Mouse (Mus musculus) gastrocnemius, postnatal 14 days (tissue): ENCODE data around the gene Lnx1. TPM values are rescaled to one million over a fixed set of nuclear protein-coding genes. Genes with fewer than 3 reads are reported as not detected.
A peak's percentile ranks its signal among the peaks of the same experiment; 100 is the strongest.

Source experiments
- DNase-seq: peaks from one replicate; pipeline ENCODE4 v3.0.0; 2021; ENCODE audit warnings: mixed read lengths
- intact Hi-C: fragments of 180-260 bp; cut with DNase I; formaldehyde crosslinking; loops from one replicate; pipeline ENCODE4 v1.15.1; 2025; ENCODE audit warnings: low total_unique reads
- total RNA-seq, 2 experiments: library from RNA; stranded (reverse); gene quantifications; 2 replicates each; pipeline ENCODE4 v1.2.3; 2021

Gene Lnx1
- total RNA-seq, 2 experiments from 2014 or later, result 1.3 to 3.7 TPM

- intact Hi-C loops, result no loop called here
These were observed 80.8 kb downstream of the Lnx1 start for GRCm38 (mm10) chr5:74621691-74622470.

GRCm38 (mm10) chr5:74618573-74619059, 84.1 kb downstream of the Lnx1 start:
- DNase-seq, result peak; percentile 40
- intact Hi-C loops, result no loop called here

More at GRCm38 (mm10) chr5:74621691-74622470, 80.8 kb downstream of the Lnx1 start:
- DNase-seq, result no peak

DNA sequence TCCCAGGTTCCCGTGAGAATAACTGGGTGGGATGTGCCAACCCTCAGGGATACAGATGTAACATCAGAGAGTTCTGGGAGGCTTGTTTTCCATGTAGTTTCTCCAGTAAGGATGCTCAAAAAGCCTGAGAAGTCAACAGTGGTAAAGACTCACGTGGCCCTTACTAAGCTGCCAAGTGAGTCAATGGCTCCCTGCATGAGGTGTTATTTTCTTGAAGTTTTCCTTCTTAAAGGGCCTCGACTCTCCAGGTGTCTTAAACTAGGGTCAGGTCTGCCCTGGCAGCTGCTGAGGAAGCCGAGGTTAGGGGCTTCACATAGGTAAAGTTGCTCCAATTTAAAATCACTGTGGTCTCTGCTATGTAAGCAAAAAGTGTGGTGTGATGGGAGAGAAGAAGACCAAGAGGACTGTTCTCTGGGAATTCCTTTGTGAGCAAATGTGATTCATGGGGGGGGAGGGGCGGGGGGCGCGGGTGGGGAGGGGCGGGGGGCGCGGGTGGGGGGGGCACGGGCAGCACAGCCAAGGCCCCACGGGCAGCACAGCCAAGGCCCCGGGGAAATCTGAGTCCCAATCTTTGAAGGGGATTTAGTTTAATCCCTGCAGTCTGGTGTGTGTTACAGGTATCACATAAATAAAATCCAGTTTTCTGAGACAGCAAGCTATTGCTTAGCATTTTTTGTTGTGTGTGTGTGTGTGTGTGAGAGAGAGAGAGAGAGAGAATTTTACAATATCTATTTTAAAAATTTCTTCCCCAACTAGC, 84.7 kb downstream of the Lnx1 start:
- DNase-seq, result no peak
- intact Hi-C loops, result no loop called here

DNA sequence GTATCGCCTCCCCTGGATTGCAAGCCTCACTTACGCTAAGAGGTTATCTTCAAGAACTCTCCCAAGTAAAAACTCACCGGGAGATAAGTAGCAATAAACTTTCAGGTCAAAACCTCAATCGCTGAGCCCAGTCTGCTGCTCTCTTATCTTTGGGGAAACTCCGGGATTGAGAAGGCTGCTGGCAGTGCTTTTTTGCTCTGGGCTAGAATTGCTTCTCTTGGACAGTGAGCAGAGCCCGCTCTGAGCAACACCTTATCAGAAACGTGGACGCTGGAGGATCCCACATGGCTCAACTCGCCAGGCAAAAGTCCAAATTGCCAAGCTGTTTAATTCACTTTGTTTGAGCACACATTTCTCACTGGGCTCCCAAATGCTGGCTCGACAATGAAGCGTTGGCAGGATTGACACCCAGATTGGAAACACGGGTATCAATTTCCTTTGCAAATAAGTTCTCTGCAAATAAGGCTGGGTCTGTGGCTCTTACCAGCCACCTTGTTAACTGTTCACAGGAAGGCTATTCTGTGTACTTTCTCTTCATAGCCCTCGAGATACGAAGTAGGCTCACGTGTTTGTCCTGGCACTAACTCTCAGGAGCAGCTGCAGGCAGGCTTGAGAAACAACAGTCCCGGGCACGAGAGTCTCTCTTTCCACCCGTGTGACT, 89.1 kb downstream of the Lnx1 start:
- no peak for DNase-seq
- intact Hi-C loops, result no loop called here

DNA sequence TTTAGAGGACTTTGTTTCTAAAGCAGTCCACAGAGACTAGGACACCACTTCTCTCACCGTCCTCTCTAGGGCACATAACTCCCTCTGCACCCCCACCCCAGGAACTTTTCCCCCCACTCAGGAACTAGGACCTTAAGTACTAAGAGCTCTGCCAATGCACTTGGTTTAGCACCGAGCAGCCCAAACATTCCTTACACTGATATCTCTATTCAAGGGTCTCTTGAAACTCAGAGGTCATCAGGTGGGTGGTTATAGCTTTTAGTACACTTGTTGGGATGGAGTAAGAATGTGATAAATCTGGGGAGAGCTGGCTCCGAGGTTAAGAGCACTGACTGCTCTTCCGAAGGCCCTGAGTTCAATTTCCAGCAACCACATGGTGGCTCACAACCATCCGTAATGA, 90.0 kb downstream of the Lnx1 start:
- intact Hi-C loops, result no loop called here
- DNase-seq, result no peak

DNA sequence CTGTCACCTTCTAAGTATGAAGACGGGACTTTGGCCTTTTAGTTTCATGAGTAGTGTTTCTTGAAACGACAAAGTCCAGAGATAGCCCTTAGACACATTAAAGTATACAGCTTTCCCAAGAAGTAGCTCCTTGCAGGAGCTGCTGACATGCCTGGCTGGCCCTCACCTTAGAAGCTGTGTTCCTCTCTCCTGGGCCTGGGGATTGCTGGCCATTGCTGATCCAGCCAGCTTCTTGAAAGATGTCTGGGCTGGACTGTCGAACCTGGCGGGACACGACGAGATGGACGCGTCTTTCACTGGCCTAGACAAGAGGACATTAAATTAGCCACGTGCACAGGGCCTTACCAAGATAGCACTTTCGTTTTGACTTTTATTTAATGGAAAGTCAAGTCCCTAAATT, 92.2 kb downstream of the Lnx1 start:
- no peak for DNase-seq
- intact Hi-C loops, result no loop called here

DNA sequence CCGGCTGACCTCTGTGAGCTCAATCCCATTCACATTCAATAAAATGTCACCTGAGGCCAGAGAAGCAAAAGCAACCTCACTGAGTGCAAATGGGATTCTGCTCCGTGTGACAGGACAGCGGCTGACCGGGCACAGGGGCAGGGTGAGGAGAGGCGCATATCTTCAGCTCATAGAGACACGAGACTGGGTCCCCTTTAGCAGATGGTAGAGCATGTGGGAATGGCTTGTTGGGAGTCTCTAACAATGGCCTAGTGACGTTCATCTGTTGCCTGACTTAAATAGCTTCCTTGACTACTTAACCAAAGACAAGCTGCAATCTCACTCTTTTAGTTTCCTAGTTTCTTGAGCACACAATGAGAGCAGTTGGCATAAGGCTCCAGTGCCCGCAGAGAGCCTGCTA, 96.5 kb downstream of the Lnx1 start:
- intact Hi-C loops, result no loop called here
- DNase-seq, result no peak

- DNase-seq, result no peak
- intact Hi-C loops, result no loop called here
These were observed 99.4 kb downstream of the Lnx1 start for GRCm38 (mm10) chr5:74603306-74603705.

GRCm38 (mm10) chr5:74602371-74602770, 100.3 kb downstream of the Lnx1 start:
- DNase-seq, result no peak
- intact Hi-C loops, result no loop called here

GRCm38 (mm10) chr5:74601965-74602364, 100.7 kb downstream of the Lnx1 start:
- intact Hi-C loops, result no loop called here
- no peak for DNase-seq

DNA sequence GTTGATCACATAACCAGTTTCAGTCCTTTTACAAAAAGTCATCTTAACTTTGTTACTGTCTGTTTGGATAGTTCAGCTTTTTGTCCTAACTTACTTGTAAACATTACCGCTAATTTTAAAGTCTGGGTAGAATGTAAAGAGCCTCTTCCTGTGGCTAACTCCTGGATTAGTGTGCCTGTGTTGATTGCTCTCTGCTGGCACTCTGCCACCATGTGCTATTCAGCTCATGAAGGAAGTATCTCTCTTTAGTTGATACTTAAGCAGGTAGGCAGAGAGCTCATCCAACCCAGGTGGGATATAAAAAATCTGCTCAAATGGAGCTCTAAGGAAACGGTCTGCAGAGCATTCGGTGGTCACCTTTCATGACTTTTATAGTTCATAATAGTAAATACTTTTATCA, 101.5 kb downstream of the Lnx1 start:
- no peak for DNase-seq
- intact Hi-C loops, result no loop called here

DNA sequence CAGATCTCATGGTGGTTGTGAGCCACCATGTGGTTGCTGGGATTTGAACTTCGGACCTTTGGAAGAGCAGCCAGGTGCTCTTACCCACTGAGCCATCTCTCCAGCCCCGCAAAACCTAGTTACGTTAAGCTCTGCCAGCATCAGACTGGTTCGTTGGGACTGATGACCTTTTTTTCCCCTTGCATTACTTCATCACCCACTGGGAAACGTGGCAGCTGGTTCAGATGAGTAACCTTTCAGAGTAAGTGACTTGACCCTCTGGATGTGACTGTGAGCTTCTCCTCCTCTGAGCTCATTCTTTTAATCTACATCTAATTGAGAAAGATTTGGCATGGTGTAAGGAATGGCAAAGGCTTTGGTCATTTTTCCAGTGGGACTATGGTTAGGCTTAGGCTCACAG, 102.7 kb downstream of the Lnx1 start:
- intact Hi-C loops, result no loop called here
- DNase-seq, result no peak

DNA sequence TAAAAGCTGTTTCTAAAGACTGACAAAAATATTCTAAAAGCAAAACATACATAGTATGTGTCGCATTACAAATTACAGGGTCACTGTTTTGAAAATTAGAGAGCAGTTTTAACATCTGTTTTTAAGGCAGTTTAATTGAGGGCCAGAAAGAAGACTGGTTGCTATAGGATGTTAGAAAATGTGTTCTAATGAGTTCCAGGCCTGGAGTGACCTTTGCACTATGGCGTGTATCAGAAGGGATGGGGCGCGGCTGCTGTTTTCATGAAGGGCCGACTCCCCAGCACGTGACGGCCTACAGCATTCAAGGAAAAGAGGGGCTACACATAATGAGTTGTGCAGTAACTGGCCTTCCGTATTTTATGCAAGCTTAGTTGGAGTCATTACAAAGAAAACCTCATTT, 109.6 kb downstream of the Lnx1 start:
- DNase-seq, result no peak
- intact Hi-C loops, result no loop called here

- no peak for DNase-seq
- intact Hi-C loops, result no loop called here
These were observed 111.3 kb downstream of the Lnx1 start for GRCm38 (mm10) chr5:74591413-74591812.

DNA sequence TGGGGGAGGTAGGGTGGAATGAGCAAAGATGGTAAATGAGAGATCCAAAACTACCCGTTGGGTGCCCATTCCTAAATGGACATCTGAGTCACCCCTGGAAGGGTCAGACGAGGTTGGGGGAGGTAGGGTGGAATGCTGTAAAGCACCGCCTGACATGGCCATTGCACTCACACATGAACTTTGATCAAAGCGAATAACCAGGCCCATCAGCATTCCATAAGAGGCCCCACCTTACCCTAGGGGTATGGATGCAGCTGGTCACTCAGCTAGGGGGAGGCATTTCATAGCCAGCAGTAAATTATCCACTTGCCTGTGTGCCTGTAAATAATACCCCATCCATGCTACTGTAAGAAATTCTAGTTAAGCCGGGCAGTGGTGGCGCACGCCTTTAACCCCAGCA, 113.6 kb downstream of the Lnx1 start:
- no peak for DNase-seq
- intact Hi-C loops, result no loop called here

DNA sequence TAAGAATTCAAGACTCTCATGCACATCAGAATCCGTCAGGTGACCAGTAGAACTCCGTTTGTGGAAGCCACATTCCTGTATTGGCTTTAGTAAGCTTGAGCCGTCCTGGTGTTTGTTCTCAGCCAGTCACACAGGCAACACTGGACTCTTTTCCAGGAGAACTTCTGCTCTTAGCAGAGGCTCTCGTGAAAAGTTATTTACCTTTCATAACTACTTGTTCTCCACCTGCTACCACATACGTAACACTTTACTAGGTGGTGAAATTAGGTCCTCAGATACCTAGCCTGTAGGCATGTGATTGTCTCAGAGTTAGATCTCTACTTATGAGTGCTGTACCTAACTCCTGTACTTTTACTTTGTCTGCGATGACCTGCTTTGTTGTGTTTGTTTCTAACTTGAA, 130.9 kb downstream of the Lnx1 start:
- intact Hi-C loops, result no loop called here

DNA sequence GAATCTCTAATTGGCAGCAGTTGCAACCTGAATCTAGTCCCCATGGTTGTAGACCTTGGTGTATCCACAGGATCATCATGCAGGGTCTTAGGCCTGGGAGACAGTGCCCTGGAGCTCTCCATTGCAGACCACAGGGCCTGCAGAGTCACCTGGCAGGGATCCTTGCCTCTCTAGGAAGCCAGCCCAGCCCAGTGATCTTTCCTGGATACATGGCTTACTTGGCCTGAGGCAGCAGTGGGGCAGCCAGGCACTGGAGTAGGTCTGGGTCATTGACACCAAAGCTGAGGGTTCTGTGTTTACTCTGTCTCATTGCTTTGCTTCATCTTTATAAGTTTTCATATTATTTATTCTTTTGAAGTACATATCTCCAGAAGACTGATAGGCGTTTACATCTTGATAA, 141.6 kb downstream of the Lnx1 start:
- peak; percentile 45 for DNase-seq

More for the DNA sequence above, 130.9 kb downstream of the Lnx1 start:
- no peak for DNase-seq

DNA sequence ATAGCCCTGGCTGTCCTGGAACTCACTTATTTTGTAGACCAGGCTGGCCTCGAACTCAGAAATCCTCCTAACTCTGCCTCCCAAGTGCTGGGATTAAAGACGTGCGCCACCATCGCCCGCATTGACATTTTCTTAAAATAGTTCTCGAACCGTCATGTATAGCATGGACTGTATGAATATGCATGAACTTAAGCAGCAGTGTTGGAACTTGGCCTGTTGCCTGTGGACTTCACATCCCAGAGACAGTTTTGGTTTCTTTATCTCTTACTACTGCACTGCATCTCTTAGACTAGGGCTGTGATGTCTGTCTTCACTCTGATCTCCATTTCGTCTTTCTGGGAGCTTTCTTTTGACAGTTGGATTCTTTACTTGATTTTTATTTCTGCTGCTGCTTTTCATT, 153.1 kb downstream of the Lnx1 start:
- intact Hi-C loops, result no loop called here
- no peak for DNase-seq

More for the DNA sequence above, 141.6 kb downstream of the Lnx1 start:
- intact Hi-C loops, result no loop called here

GRCm38 (mm10) chr5:74545606-74546005, 157.1 kb downstream of the Lnx1 start:
- no peak for DNase-seq
- intact Hi-C loops, result no loop called here
